Mouse (Mus musculus): ENCODE measurements around the gene Lcor. TPM values are rescaled to one million over a fixed set of nuclear protein-coding genes. Genes with fewer than 3 reads are reported as not detected.

The Lcor gene
- polyA plus RNA-seq, 1 experiment from 2014 or later, result 8.3 TPM

GRCm38 (mm10) chr19:41476530-41477249 lies 5.7 kb upstream of the Lcor start:
- WGBS, result 80% methylated on average over 3 of the region's 3 CpGs
- no peak overlapping the region for H3K27ac ChIP-seq
- no peaks in the 10 kb centered on the region for H3K36me3 ChIP-seq
- H3K4me1 ChIP-seq (replicated peaks), result peaks cover 5% of the 10 kb centered on the region
- H3K4me2 ChIP-seq, result no peak overlapping the region
- H3K9ac ChIP-seq, result no peak overlapping the region
- no peaks in the 10 kb centered on the region for H3K27me3 ChIP-seq
- ATAC-seq (replicated peaks; ENCODE audit: insufficient number of reproducible peaks, insufficient read depth, low FRiP score, low read depth), result no peak
- no peaks in the 10 kb centered on the region for H3K9me3 ChIP-seq (replicated peaks)
- no peak overlapping the region for H3K4me3 ChIP-seq

GRCm38 (mm10) chr19:41481030-41481886 lies 1.2 kb upstream of the Lcor start:
- Histone ChIP-seq H3K27ac (peak overlapping the region; percentile 100), H3K4me3 (peak overlapping the region; percentile 83), H3K27me3 (no peaks in the 10 kb centered on the region), H3K9me3 (replicated peaks) (no peaks in the 10 kb centered on the region), H3K4me1 (replicated peaks) (peaks cover 18% of the 10 kb centered on the region), H3K36me3 (no peaks in the 10 kb centered on the region), H3K9ac (peak overlapping the region; percentile 86; the same call in 1 of the 2 replicates), H3K4me2 (peak overlapping the region; percentile 79)
- ATAC-seq (replicated peaks; ENCODE audit: insufficient number of reproducible peaks, insufficient read depth, low FRiP score, low read depth), result no peak
- 11% methylated on average over 15 of the region's 15 CpGs for WGBS

- WGBS, result 4% methylated on average over 6 of the region's 6 CpGs
- H3K9me3 ChIP-seq (replicated peaks), result no peaks in the 10 kb centered on the region
- no peaks in the 10 kb centered on the region for H3K36me3 ChIP-seq
- peak overlapping the region; percentile 86 for H3K9ac ChIP-seq
- ATAC-seq (replicated peaks; ENCODE audit: insufficient number of reproducible peaks, insufficient read depth, low FRiP score, low read depth), result no peak
- H3K4me3 ChIP-seq, result peak overlapping the region; percentile 83
- H3K4me2 ChIP-seq, result peak overlapping the region; percentile 79
- peaks cover 20% of the 10 kb centered on the region for H3K4me1 ChIP-seq (replicated peaks)
- H3K27me3 ChIP-seq, result no peaks in the 10 kb centered on the region
- H3K27ac ChIP-seq, result peak overlapping the region; percentile 100
Measured at GRCm38 (mm10) chr19:41481887-41482189, 599 bp upstream of the Lcor start.

GRCm38 (mm10) chr19:41482909-41483444 lies 540 bp downstream of the Lcor start:
- H3K9me3 ChIP-seq (replicated peaks), result no peaks in the 10 kb centered on the region
- H3K27ac ChIP-seq, result peak overlapping the region; percentile 100
- peaks cover 20% of the 10 kb centered on the region for H3K4me1 ChIP-seq (replicated peaks)
- H3K4me2 ChIP-seq, result peak overlapping the region; percentile 76
- H3K27me3 ChIP-seq, result no peaks in the 10 kb centered on the region
- H3K4me3 ChIP-seq, result peak overlapping the region; percentile 83
- WGBS, result under 1% methylated on average over 65 of the region's 91 CpGs
- peak; percentile 81 for ATAC-seq (replicated peaks; ENCODE audit: insufficient number of reproducible peaks, insufficient read depth, low FRiP score, low read depth)
- H3K9ac ChIP-seq, result peak overlapping the region; percentile 86
- H3K36me3 ChIP-seq, result no peaks in the 10 kb centered on the region

- peaks cover 20% of the 10 kb centered on the region for H3K4me1 ChIP-seq (replicated peaks)
- peak overlapping the region; percentile 100 for H3K27ac ChIP-seq
- H3K27me3 ChIP-seq, result no peaks in the 10 kb centered on the region
- ATAC-seq (replicated peaks; ENCODE audit: insufficient number of reproducible peaks, insufficient read depth, low FRiP score, low read depth), result no peak
- H3K36me3 ChIP-seq, result no peaks in the 10 kb centered on the region
- peak overlapping the region; percentile 76 for H3K4me2 ChIP-seq
- WGBS, result under 1% methylated on average over 29 of the region's 30 CpGs
- peak overlapping the region; percentile 83 for H3K4me3 ChIP-seq
- no peaks in the 10 kb centered on the region for H3K9me3 ChIP-seq (replicated peaks)
- peak overlapping the region; percentile 86 for H3K9ac ChIP-seq
Measured at GRCm38 (mm10) chr19:41483445-41484040, 1.1 kb downstream of the Lcor start.

- H3K9ac ChIP-seq, result no peak overlapping the region; the same call in 1 of the 2 replicates
- no peaks in the 10 kb centered on the region for H3K9me3 ChIP-seq (replicated peaks)
- no peak for ATAC-seq (replicated peaks; ENCODE audit: insufficient number of reproducible peaks, insufficient read depth, low FRiP score, low read depth)
- no peak overlapping the region for H3K27ac ChIP-seq
- H3K4me1 ChIP-seq (replicated peaks), result peaks cover 20% of the 10 kb centered on the region
- WGBS, result 24% methylated on average over 5 of the region's 5 CpGs
- peak overlapping the region; percentile 30 for H3K4me3 ChIP-seq
- no peaks in the 10 kb centered on the region for H3K27me3 ChIP-seq
- H3K36me3 ChIP-seq, result no peaks in the 10 kb centered on the region
- peak overlapping the region; percentile 76 for H3K4me2 ChIP-seq
Measured at GRCm38 (mm10) chr19:41484361-41484760, 1.9 kb downstream of the Lcor start.

GRCm38 (mm10) chr19:41495382-41496032 lies 13.1 kb downstream of the Lcor start:
- H3K9me3 ChIP-seq (replicated peaks), result no peaks in the 10 kb centered on the region
- H3K4me1 ChIP-seq (replicated peaks), result peaks cover 3% of the 10 kb centered on the region; the same call in 1 of the 2 replicates
- H3K4me2 ChIP-seq, result no peak overlapping the region
- 54% methylated on average over 4 of the region's 4 CpGs for WGBS
- ATAC-seq (replicated peaks; ENCODE audit: insufficient number of reproducible peaks, insufficient read depth, low FRiP score, low read depth), result no peak
- no peak overlapping the region for H3K4me3 ChIP-seq
- no peak overlapping the region for H3K9ac ChIP-seq
- no peaks in the 10 kb centered on the region for H3K27me3 ChIP-seq
- H3K36me3 ChIP-seq, result no peaks in the 10 kb centered on the region; the same call in 1 of the 2 replicates
- H3K27ac ChIP-seq, result no peak overlapping the region

- no peak for ATAC-seq (replicated peaks; ENCODE audit: insufficient number of reproducible peaks, insufficient read depth, low FRiP score, low read depth)
- Histone ChIP-seq H3K27me3 (no peaks in the 10 kb centered on the region), H3K36me3 (no peaks in the 10 kb centered on the region), H3K4me3 (no peak overlapping the region), H3K9me3 (replicated peaks) (no peaks in the 10 kb centered on the region), H3K4me2 (no peak overlapping the region), H3K27ac (no peak overlapping the region), H3K9ac (no peak overlapping the region), H3K4me1 (replicated peaks) (peaks cover 3% of the 10 kb centered on the region; the same call in 1 of the 2 replicates)
Measured at GRCm38 (mm10) chr19:41496058-41496457, 13.6 kb downstream of the Lcor start.

- no peaks in the 10 kb centered on the region for H3K27me3 ChIP-seq
- no peak overlapping the region for H3K4me2 ChIP-seq
- 93% methylated on average over 8 of the region's 8 CpGs for WGBS
- no peak overlapping the region for H3K4me3 ChIP-seq
- no peak overlapping the region for H3K27ac ChIP-seq
- no peaks in the 10 kb centered on the region for H3K36me3 ChIP-seq
- H3K9ac ChIP-seq, result no peak overlapping the region
- no peak for ATAC-seq (replicated peaks; ENCODE audit: insufficient number of reproducible peaks, insufficient read depth, low FRiP score, low read depth)
- H3K9me3 ChIP-seq (replicated peaks), result no peaks in the 10 kb centered on the region
- 0 out of 2 replicates have a peak, but pooled peaks cover 7% of the 10 kb centered on the region for H3K4me1 ChIP-seq (replicated peaks)
Measured at GRCm38 (mm10) chr19:41507872-41508271, 25.4 kb downstream of the Lcor start.

- H3K27me3 ChIP-seq, result no peaks in the 10 kb centered on the region
- no peak overlapping the region for H3K9ac ChIP-seq
- no peaks in the 10 kb centered on the region for H3K36me3 ChIP-seq
- H3K9me3 ChIP-seq (replicated peaks), result no peaks in the 10 kb centered on the region
- no peak for ATAC-seq (replicated peaks; ENCODE audit: insufficient number of reproducible peaks, insufficient read depth, low FRiP score, low read depth)
- H3K4me2 ChIP-seq, result no peak overlapping the region
- no peak overlapping the region for H3K4me3 ChIP-seq
- 92% methylated on average over 1 of the region's 1 CpGs for WGBS
- no peak overlapping the region for H3K27ac ChIP-seq
- peaks cover 14% of the 10 kb centered on the region; the same call in 1 of the 2 replicates for H3K4me1 ChIP-seq (replicated peaks)
Measured at GRCm38 (mm10) chr19:41514836-41515235, 32.4 kb downstream of the Lcor start.

- Histone ChIP-seq H3K9ac (no peak overlapping the region), H3K4me1 (replicated peaks) (peaks cover 14% of the 10 kb centered on the region; the same call in 1 of the 2 replicates), H3K4me3 (no peak overlapping the region), H3K27ac (no peak overlapping the region), H3K9me3 (replicated peaks) (no peaks in the 10 kb centered on the region), H3K4me2 (no peak overlapping the region), H3K27me3 (no peaks in the 10 kb centered on the region), H3K36me3 (no peaks in the 10 kb centered on the region)
- no peak for ATAC-seq (replicated peaks; ENCODE audit: insufficient number of reproducible peaks, insufficient read depth, low FRiP score, low read depth)
- WGBS, result 84% methylated on average over 1 of the region's 1 CpGs
Measured at GRCm38 (mm10) chr19:41515549-41515948, 33.1 kb downstream of the Lcor start.
